Mouse (Mus musculus): Measurements from ENCODE around the gene Vamp1. TPM values are rescaled to one million over a fixed set of nuclear protein-coding genes. Genes with fewer than 3 reads are reported as not detected.

Vamp1 gene
- polyA plus RNA-seq (2012; rRNA removed): 13.6 and 15.0 TPM in 2 replicates

GRCm38 (mm10) chr6:125215148-125215954 lies at the start of gene Vamp1:
Vamp1 (plus strand) TSS chr6:125215551.
- peak; percentile 95 for DNase-seq (ENCODE audit: low read depth, low spot score)
- under 1% methylated on average over 48 of the region's 48 CpGs for WGBS

GRCm38 (mm10) chr6:125166051-125166751 lies 49.1 kb upstream of the Vamp1 start, which contains the start of gene Gapdh:
Gapdh (minus strand) TSS chr6:125166467.
- peak; percentile 77 for DNase-seq (ENCODE audit: low read depth, low spot score)
- under 1% methylated on average over 18 of the region's 18 CpGs for WGBS

GRCm38 (mm10) chr6:125166861-125167650 lies 48.3 kb upstream of the Vamp1 start:
- 16% methylated on average over 10 of the region's 10 CpGs for WGBS
- no peak for DNase-seq (ENCODE audit: low read depth, low spot score)

GRCm38 (mm10) chr6:125168086-125168485 lies 47.3 kb upstream of the Vamp1 start:
- 93% methylated on average over 14 of the region's 14 CpGs for WGBS
- DNase-seq (ENCODE audit: low read depth, low spot score): no peak

GRCm38 (mm10) chr6:125170194-125170593 lies 45.2 kb upstream of the Vamp1 start:
- WGBS: 81% methylated on average over 6 of the region's 6 CpGs

GRCm38 (mm10) chr6:125172474-125172873 lies 42.9 kb upstream of the Vamp1 start:
- no peak for DNase-seq (ENCODE audit: low read depth, low spot score)
- 33% methylated on average over 2 of the region's 2 CpGs for WGBS

More at GRCm38 (mm10) chr6:125170194-125170593, 45.2 kb upstream of the Vamp1 start:
- DNase-seq (ENCODE audit: low read depth, low spot score): no peak

GRCm38 (mm10) chr6:125173256-125173655 lies 42.1 kb upstream of the Vamp1 start:
- no peak for DNase-seq (ENCODE audit: low read depth, low spot score)
- 92% methylated on average over 7 of the region's 7 CpGs for WGBS

- WGBS: 93% methylated on average over 5 of the region's 5 CpGs
- no peak for DNase-seq (ENCODE audit: low read depth, low spot score)
Observed at GRCm38 (mm10) chr6:125175469-125175868, 39.9 kb upstream of the Vamp1 start.

GRCm38 (mm10) chr6:125179601-125180000 lies 35.8 kb upstream of the Vamp1 start:
- no peak for DNase-seq (ENCODE audit: low read depth, low spot score)

GRCm38 (mm10) chr6:125182133-125182532 lies 33.2 kb upstream of the Vamp1 start:
- no peak for DNase-seq (ENCODE audit: low read depth, low spot score)
- 72% methylated on average over 5 of the region's 5 CpGs for WGBS

More at GRCm38 (mm10) chr6:125179601-125180000, 35.8 kb upstream of the Vamp1 start:
- WGBS: 92% methylated on average over 7 of the region's 7 CpGs

- no peak for DNase-seq (ENCODE audit: low read depth, low spot score)
- WGBS: 95% methylated on average over 10 of the region's 10 CpGs
Observed at GRCm38 (mm10) chr6:125186203-125186602, 29.1 kb upstream of the Vamp1 start.

GRCm38 (mm10) chr6:125190816-125191215 lies 24.5 kb upstream of the Vamp1 start:
- no peak for DNase-seq (ENCODE audit: low read depth, low spot score)

GRCm38 (mm10) chr6:125191332-125192015 lies 23.9 kb upstream of the Vamp1 start, which contains the start of the genes Ncapd2 and Mrpl51:
Ncapd2 (minus strand) TSS chr6:125191701.
Mrpl51 (plus strand) TSS chr6:125191801.
- WGBS: under 1% methylated on average over 54 of the region's 54 CpGs
- peak; percentile 68 for DNase-seq (ENCODE audit: low read depth, low spot score)

- under 1% methylated on average over 34 of the region's 34 CpGs for WGBS
- DNase-seq (ENCODE audit: low read depth, low spot score): peak; percentile 88
Observed at GRCm38 (mm10) chr6:125192016-125192714, 23.2 kb upstream of the Vamp1 start.

- WGBS: 21% methylated on average over 5 of the region's 5 CpGs
- no peak for DNase-seq (ENCODE audit: low read depth, low spot score)
Observed at GRCm38 (mm10) chr6:125192841-125193240, 22.5 kb upstream of the Vamp1 start.

GRCm38 (mm10) chr6:125193390-125193789 lies 22.0 kb upstream of the Vamp1 start:
- 36% methylated on average over 7 of the region's 7 CpGs for whole genome bisulfite sequencing
- DNase-seq (ENCODE audit: low read depth, low spot score): no peak

- DNase-seq (ENCODE audit: low read depth, low spot score): no peak
- WGBS: 50% methylated on average over 1 of the region's 1 CpGs
Observed at GRCm38 (mm10) chr6:125195541-125196075, 19.7 kb upstream of the Vamp1 start.

GRCm38 (mm10) chr6:125196301-125196700 lies 19.1 kb upstream of the Vamp1 start:
- 79% methylated on average over 3 of the region's 3 CpGs for WGBS
- no peak for DNase-seq (ENCODE audit: low read depth, low spot score)

Measured in large intestine, adult 2 months (tissue).